Mouse (Mus musculus): Measurements from ENCODE around the gene Oit1.

Gene Oit1

GRCm38 (mm10) chr14:8300281-8300680 lies 78.3 kb downstream of the Oit1 start:
- peak in 1 of 2 experiments; percentile 20 for DNase-seq (ENCODE audit: low spot score in 2 of 2)
